Mouse (Mus musculus): ENCODE results near the gene Dhx9.
"Not testable (repeated sequence)": the region's sequence is repeated elsewhere in the genome, so short reads cannot be mapped to it uniquely, and the experiment has no call there.

Dhx9 gene

DNA sequence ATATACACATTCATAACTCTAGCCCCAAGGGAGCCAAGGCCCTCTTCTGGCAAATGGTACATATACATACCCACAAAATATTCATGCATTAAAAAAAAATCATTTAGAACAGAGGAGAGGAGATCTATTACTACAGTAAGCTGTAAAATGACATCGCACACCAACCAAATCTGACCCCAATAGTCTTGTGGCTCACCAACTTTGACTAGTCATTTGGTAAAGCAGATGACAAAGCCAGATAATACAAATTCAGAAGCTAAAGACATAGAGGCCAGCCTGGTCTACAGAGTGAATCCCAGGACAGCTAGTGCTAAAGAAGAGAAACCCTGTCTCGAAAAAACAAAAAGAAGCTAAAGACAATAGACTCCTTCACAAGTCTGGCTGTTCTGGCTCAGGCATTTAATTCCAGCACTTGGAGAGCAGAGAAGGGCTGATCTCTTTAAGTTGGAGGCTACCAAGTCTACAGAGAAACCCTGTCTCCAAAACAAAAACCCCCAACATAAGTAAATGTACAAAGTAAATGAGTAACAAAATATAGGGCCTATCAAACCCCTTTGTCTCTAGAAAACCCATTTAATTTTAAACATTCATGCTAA, 2.2 kb downstream of the Dhx9 start:
- no peak for DNase-seq (ENCODE audit: low read depth)

DNA sequence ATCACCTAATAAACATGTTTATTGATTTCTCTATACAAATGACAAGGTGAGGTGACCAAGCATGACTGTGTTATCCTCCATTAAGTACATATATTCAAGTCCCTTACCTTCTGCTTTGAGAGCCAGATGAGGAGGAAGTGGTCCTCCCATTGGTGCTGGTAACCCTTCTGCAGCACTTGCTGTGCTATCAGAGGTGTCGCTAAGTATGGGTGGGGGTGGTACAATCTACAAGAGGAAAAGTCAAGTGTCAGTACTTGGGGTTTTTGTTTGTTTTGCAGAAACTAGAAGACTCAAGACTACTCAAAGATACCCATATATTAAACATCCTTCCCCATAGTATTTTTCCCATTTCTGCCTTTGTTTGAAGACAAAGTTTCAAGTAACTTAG, 6.4 kb downstream of the Dhx9 start:
- no peak for DNase-seq (ENCODE audit: low read depth)

DNA sequence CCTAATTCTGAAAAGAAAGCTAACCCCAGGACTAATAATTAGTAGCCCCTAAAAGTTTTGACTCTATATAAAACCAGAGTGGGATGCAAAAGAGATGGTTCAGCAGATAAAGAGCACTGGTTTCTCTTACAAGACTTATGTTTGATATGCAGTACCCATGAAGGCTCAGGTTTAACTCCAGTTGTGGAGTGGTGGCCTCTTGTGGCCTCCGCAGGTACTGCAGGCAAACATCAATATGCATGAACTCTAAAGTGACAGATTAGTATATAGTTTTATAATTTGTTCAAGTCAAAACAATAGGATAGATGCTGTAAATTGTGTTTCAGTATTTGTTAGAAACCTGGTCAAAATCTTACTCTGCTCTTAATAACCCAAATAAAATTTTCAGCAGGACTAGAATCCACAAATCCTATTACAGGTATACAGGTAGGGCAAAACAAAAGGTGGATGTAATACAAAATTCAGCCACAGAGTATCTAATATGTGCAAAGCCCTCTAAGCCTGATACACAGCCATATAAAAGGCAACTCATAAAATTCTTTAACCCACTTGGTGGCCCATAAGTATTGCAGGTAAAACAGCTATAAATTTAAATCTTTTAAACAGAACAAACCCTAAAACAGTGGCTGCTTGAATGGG, 7.0 kb downstream of the Dhx9 start:
- DNase-seq (ENCODE audit: low read depth): peak; percentile 72

DNA sequence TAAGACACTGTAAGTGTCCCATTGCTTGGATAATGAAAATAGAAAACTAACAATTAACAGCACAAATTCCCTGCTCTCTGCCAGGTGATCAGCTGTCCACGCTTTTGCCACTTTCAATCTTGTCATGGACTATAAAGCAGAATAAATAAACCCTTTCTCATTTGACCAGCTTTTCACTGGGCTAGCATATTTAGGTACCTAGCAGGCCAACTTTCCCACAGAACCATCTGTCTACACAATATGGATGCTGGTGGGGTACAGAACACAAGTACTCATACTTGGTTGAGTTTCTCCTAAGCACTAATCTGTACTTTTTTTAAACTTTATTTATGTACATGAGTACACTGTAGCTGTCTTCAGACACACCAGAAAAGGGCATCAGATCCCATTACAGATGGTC, 8.2 kb downstream of the Dhx9 start:
- no peak for DNase-seq (ENCODE audit: low read depth)

DNA sequence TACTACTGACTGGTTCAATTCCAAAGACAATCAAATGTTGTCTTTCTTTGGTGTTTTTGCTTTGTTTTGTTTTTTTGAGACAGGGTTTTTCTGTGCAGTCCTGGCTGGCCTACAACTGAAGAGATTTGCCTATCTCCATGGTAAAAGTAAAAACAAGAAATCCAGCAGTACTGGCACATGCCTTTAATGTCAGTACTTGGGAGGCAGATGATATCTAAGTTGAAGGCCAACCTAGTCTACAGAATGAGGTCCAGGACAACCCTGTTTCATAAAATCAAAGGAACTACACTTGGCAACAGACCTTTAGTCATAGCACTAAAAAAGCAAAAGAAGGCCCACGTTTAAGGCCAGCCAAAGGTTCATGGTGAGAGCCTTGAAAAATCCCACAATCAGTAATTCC, 25.7 kb downstream of the Dhx9 start:
- no peak for DNase-seq (ENCODE audit: low read depth)

DNA sequence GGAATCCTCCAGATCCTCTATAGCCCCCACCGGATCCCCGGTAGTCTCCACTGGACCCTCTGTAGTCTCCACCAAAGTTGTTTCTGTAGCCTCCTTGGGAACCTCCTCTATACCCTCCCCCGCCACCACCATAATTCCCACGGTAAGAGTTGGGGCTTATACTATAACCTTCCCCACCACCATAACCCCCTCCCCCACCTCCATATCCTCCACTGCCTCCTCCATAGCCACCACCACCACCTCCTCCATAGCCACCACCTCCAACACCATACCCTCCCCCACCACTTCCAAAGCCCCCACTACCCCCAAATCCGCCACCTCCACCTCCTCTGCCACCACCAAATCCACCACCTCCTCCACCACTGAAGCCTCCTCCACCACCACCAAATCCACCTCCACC, 31.3 kb downstream of the Dhx9 start:
- DNase-seq (ENCODE audit: low read depth): no peak

- no peak for DNase-seq (ENCODE audit: low read depth)
Measured at GRCm38 (mm10) chr1:153453146-153453642, 34.3 kb downstream of the Dhx9 start.

- peak; percentile 49 for DNase-seq (ENCODE audit: low read depth)
Measured at GRCm38 (mm10) chr1:153451237-153452154, 36.0 kb downstream of the Dhx9 start.

GRCm38 (mm10) chr1:153446120-153446831, 41.2 kb downstream of the Dhx9 start:
- no peak for DNase-seq (ENCODE audit: low read depth)

GRCm38 (mm10) chr1:153443632-153444031, 43.8 kb downstream of the Dhx9 start:
- no peak for DNase-seq (ENCODE audit: low read depth)

- no peak for DNase-seq (ENCODE audit: low read depth)
Measured at GRCm38 (mm10) chr1:153443019-153443418, 44.4 kb downstream of the Dhx9 start.

GRCm38 (mm10) chr1:153441656-153442055, 45.8 kb downstream of the Dhx9 start:
- no peak for DNase-seq (ENCODE audit: low read depth)

- DNase-seq (ENCODE audit: low read depth): no peak
Measured at GRCm38 (mm10) chr1:153440752-153441151, 46.7 kb downstream of the Dhx9 start.

GRCm38 (mm10) chr1:153437536-153437935, 49.9 kb downstream of the Dhx9 start:
- DNase-seq (ENCODE audit: low read depth): no peak

DNA sequence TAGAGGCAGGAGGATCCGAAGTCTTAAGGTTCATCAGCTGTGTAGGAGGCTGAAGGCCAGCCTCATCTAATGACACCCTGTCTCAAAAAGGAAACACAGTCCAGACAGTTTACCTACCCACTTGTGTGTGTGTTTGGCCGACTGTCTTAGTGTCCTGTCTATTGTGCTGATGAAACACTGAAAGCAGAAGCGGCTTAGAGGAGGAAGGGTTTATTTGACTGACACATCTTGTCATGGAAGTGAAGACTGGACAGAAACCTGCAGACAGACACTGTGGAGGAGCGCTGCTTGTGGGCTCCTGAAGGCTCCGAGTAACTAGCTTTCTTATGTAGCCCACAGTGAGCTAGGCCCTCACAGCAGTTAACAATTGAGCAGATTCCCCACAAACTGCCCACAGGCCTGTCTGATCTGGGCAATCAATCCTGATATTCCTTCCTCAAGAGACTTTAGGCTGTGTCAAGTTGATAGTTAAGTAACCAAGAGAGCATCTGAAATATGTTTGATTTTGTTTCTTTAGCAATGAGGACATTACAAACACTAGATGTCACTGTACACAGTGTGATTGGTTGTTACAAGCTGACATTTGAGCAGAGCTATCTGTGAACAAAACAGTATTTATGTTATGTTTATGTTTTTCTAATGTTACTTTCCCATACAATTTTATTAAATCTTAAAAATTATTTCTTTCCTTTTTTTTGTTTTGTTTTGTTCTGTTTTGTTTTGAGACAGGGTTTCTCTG, 53.4 kb downstream of the Dhx9 start:
- no peak for DNase-seq (ENCODE audit: low read depth)

DNA sequence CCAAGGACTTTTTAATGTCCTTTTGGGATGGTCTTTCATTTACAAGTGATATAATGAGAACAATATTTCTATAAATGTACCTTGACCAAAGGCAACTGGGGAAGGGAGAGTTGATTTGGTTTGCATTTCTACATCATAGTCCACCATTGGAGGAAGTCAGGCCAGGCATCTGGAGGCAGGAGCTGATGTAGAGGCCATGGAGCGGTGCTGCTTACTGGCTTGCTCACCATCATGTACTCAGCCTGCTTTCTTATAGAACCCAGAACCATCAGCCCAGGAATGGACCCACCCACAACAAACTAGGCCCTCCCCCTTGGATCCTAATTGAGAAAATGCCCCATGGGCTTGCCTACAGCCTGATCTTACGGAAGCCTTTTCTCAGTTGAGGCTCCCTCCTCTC, 55.1 kb downstream of the Dhx9 start:
- no peak for DNase-seq (ENCODE audit: low read depth)

- DNase-seq (ENCODE audit: low read depth): no peak
Measured at GRCm38 (mm10) chr1:153431701-153432100, 55.8 kb downstream of the Dhx9 start.

- DNase-seq (ENCODE audit: low read depth): no peak
Measured at GRCm38 (mm10) chr1:153431158-153431557, 56.3 kb downstream of the Dhx9 start.

GRCm38 (mm10) chr1:153424770-153425584, 62.5 kb downstream of the Dhx9 start, which contains the start of gene Shcbp1l:
TSS of gene Shcbp1l (plus strand) at chr1:153425162.
- DNase-seq (ENCODE audit: low read depth): peak; percentile 70

GRCm38 (mm10) chr1:153424271-153424670, 63.2 kb downstream of the Dhx9 start:
- peak; percentile 45 for DNase-seq (ENCODE audit: low read depth)

GRCm38 (mm10) chr1:153417805-153418204, 69.7 kb downstream of the Dhx9 start:
- not testable (repeated sequence) for DNase-seq (ENCODE audit: low read depth)

Data from c-Kit-positive CD71-positive TER-119-negative erythroid progenitor cells, embryonic 14.5 days (primary cell).